Mouse (Mus musculus): ENCODE data around the gene Lmna. TPM values are rescaled to one million over a fixed set of nuclear protein-coding genes. Genes with fewer than 3 reads are reported as not detected.

Lmna gene
- polyA plus RNA-seq, 1 experiment from 2014 or later = 311 TPM

- H3K4me2 ChIP-seq = no peak overlapping the region
- H3K4me1 ChIP-seq = peaks cover 32% of the 10 kb centered on the region
- H3K9me3 ChIP-seq = no peaks in the 10 kb centered on the region
- no peak overlapping the region for H3K4me3 ChIP-seq
- 0 out of 2 replicates have a peak, but pooled peaks cover 3% of the 10 kb centered on the region for H3K36me3 ChIP-seq
- H3K27ac ChIP-seq = no peak overlapping the region
- H3K9ac ChIP-seq = no peak overlapping the region
- 69% methylated on average over 5 of the region's 5 CpGs for WGBS
- H3K27me3 ChIP-seq = no peaks in the 10 kb centered on the region
- no peak for ATAC-seq (ENCODE audit: insufficient number of reproducible peaks, insufficient read depth, low FRiP score, low TSS enrichment, low read depth)
These were observed 57.5 kb downstream of the Lmna start for GRCm38 (mm10) chr3:88452246-88452645.

DNA sequence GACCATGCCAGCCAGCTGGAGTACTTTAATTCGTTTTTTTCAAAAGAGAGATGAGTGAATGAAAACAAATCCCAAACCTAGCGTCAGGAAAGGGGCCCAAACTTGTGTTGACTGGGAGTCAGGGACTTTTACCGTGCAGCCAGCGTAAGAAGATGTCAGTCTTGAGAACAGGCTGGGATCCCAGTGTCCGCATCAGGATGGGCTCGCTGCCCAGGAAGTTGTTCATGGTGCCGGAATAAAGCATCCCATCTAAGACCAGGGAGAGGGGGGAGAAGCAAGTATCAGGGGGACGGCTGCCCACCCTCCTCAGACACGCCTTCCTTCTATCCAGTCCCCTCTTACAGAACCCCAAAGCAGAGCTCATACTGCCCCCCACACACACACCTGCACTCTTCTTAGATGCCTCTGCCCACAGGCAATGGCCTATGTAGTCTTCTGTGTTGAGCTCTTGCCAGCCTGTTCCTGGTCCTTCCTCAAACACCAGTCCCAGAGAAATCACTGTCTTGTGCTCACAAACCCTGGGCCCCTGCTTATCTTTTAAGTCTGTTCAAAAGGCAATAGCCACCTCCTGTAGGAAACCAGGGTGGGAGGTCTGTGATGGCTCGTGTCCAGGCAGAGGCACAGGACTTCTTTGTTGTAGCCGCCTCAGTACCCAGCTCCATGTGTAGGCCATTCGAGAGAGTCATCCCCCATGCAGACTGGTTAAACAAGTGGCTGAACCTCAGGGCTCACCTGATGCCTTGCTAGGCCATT, 59.2 kb downstream of the Lmna start:
- no peak for ATAC-seq (ENCODE audit: insufficient number of reproducible peaks, insufficient read depth, low FRiP score, low TSS enrichment, low read depth)
- Histone ChIP-seq H3K36me3 (0 out of 2 replicates have a peak, but pooled peaks cover 3% of the 10 kb centered on the region), H3K4me1 (peaks cover 29% of the 10 kb centered on the region), H3K27ac (0 out of 2 replicates have a peak overlapping the region, but pooled peaks have one; percentile 58), H3K27me3 (no peaks in the 10 kb centered on the region), H3K4me2 (no peak overlapping the region), H3K4me3 (no peak overlapping the region), H3K9ac (no peak overlapping the region), H3K9me3 (no peaks in the 10 kb centered on the region)
- WGBS = 76% methylated on average over 12 of the region's 12 CpGs

GRCm38 (mm10) chr3:88449395-88450023, 60.2 kb downstream of the Lmna start:
- H3K27me3 ChIP-seq = no peaks in the 10 kb centered on the region
- H3K4me3 ChIP-seq = peak overlapping the region; percentile 43
- peak overlapping the region; percentile 63 for H3K9ac ChIP-seq
- H3K27ac ChIP-seq = peak overlapping the region; percentile 58
- no peaks in the 10 kb centered on the region for H3K9me3 ChIP-seq
- WGBS = 6% methylated on average over 21 of the region's 21 CpGs
- ATAC-seq (ENCODE audit: insufficient number of reproducible peaks, insufficient read depth, low FRiP score, low TSS enrichment, low read depth) = peak; percentile 65
- H3K4me2 ChIP-seq = peak overlapping the region; percentile 62
- H3K4me1 ChIP-seq = peaks cover 19% of the 10 kb centered on the region
- 0 out of 2 replicates have a peak, but pooled peaks cover 3% of the 10 kb centered on the region for H3K36me3 ChIP-seq

DNA sequence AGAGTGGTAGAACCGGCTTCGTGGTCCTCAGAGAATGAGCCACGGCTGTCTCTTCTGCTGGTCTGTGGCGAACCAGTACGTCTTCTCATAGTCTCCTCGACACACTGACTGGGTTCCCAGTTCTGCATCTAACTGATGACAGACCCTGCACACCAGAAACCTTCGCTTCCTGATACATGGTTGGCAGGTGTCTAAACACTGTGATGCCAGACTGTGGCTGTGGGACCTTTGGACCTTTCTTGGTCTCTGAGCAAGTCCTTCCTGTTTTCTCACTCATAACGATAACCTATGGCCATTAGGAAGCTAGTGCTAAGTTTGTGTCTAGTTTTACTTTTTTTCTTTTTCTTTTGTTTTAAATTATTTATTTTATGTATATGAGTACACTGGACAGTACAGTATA, 61.3 kb downstream of the Lmna start:
- H3K4me2 ChIP-seq = no peak overlapping the region
- H3K9me3 ChIP-seq = no peaks in the 10 kb centered on the region
- H3K27me3 ChIP-seq = no peaks in the 10 kb centered on the region
- WGBS = 88% methylated on average over 8 of the region's 8 CpGs
- no peak overlapping the region for H3K9ac ChIP-seq
- peaks cover 3% of the 10 kb centered on the region; the same call in 1 of the 2 replicates for H3K36me3 ChIP-seq
- ATAC-seq (ENCODE audit: insufficient number of reproducible peaks, insufficient read depth, low FRiP score, low TSS enrichment, low read depth) = no peak
- H3K4me1 ChIP-seq = peaks cover 16% of the 10 kb centered on the region
- no peak overlapping the region for H3K27ac ChIP-seq
- no peak overlapping the region for H3K4me3 ChIP-seq

DNA sequence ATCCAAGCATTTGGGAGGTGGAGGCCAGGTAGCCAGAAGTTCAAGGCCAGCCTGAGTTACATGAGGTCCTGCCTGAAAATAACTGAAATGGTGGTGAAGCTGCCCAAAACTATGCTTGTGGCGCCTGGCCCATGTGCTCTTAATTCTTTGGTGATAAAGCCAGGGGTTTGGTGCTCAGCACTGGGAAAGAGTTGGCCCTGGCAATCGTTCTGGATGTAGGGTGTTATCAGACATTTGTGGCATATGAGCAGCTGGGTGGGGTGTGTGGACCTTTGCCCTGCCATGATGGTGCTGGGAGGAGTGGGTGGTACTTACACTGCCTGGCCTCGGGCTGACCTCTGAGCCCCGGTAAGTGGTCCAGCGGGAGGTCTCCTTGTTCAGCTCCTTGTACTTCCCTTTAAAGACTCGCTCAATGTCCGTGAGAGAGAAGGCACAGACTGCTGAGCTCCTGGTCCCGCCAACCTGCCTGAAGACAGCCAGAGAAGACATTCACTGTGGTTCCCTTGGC, 62.0 kb downstream of the Lmna start:
- WGBS = 61% methylated on average over 8 of the region's 8 CpGs
- H3K27me3 ChIP-seq = no peaks in the 10 kb centered on the region
- H3K9me3 ChIP-seq = no peaks in the 10 kb centered on the region
- H3K36me3 ChIP-seq = peaks cover 3% of the 10 kb centered on the region; the same call in 1 of the 2 replicates
- H3K27ac ChIP-seq = no peak overlapping the region
- H3K4me3 ChIP-seq = no peak overlapping the region
- ATAC-seq (ENCODE audit: insufficient number of reproducible peaks, insufficient read depth, low FRiP score, low TSS enrichment, low read depth) = no peak
- H3K4me2 ChIP-seq = no peak overlapping the region
- no peak overlapping the region for H3K9ac ChIP-seq
- peaks cover 16% of the 10 kb centered on the region for H3K4me1 ChIP-seq

DNA sequence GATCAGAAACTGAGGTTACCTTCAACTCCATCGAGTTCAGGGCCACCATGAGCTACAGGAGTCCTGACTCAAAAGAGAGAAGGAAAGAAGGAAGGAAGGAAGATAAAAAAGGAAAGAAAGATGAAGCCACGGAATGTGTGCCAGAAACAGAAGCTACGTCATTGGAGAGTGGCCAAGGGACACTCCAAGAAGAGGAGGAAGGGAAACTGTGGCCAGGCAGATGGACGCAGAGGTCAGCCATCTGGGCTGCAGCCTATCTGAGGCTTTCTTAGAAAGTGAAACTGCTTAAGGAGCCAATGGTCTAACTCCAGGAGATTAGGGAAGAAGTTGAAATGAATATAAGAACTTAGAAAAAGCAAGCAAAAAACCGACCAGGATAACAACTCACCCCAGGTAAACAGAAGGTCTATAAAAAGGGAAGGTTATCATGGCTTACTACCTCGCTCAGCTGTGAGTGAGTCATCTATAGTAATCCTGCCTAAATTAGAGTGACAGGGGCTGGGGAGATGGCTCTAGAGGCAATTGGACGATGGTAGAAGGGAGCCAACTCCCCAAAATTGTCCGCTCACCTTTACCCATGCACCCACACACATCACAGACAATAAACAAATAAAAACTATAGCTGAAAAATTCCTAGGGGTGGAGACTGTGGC, 63.2 kb downstream of the Lmna start:
- Histone ChIP-seq H3K4me2 (no peak overlapping the region), H3K4me3 (no peak overlapping the region), H3K36me3 (peaks cover 3% of the 10 kb centered on the region; the same call in 1 of the 2 replicates), H3K27me3 (no peaks in the 10 kb centered on the region), H3K9ac (no peak overlapping the region), H3K27ac (no peak overlapping the region), H3K9me3 (no peaks in the 10 kb centered on the region), H3K4me1 (peaks cover 13% of the 10 kb centered on the region)
- WGBS = 76% methylated on average over 8 of the region's 8 CpGs
- no peak for ATAC-seq (ENCODE audit: insufficient number of reproducible peaks, insufficient read depth, low FRiP score, low TSS enrichment, low read depth)

DNA sequence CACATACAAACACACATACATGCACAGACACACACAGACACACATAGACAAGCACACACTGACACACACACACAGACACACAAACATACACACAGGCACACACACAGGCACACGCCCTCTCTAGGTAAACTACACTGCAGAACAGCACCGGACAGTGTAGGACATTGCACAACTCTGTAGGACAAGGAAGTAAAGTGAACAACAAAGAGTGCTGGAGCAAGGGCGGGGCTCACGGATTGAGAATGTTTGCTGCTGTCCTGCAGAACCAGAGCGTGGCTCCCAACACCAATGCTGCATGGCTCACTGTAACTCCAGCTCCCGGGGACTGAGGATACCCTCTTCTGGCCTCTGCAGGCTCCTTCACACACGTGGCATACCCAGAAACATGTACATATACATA, 66.9 kb downstream of the Lmna start:
- 68% methylated on average over 7 of the region's 7 CpGs for WGBS
- H3K4me3 ChIP-seq = no peak overlapping the region

GRCm38 (mm10) chr3:88442488-88442887, 67.3 kb downstream of the Lmna start:
- H3K9me3 ChIP-seq = no peaks in the 10 kb centered on the region
- H3K27ac ChIP-seq = no peak overlapping the region
- no peak overlapping the region for H3K4me3 ChIP-seq
- no peak for ATAC-seq (ENCODE audit: insufficient number of reproducible peaks, insufficient read depth, low FRiP score, low TSS enrichment, low read depth)
- 86% methylated on average over 12 of the region's 12 CpGs for WGBS
- no peaks in the 10 kb centered on the region for H3K27me3 ChIP-seq
- H3K4me1 ChIP-seq = peaks cover 15% of the 10 kb centered on the region
- peaks cover 10% of the 10 kb centered on the region for H3K36me3 ChIP-seq
- H3K4me2 ChIP-seq = no peak overlapping the region
- no peak overlapping the region for H3K9ac ChIP-seq

More for the DNA sequence above, 66.9 kb downstream of the Lmna start:
- peaks cover 11% of the 10 kb centered on the region for H3K36me3 ChIP-seq
- H3K4me1 ChIP-seq = peaks cover 13% of the 10 kb centered on the region
- no peak overlapping the region for H3K27ac ChIP-seq
- no peaks in the 10 kb centered on the region for H3K27me3 ChIP-seq
- no peak for ATAC-seq (ENCODE audit: insufficient number of reproducible peaks, insufficient read depth, low FRiP score, low TSS enrichment, low read depth)
- H3K9ac ChIP-seq = no peak overlapping the region
- H3K9me3 ChIP-seq = no peaks in the 10 kb centered on the region
- H3K4me2 ChIP-seq = no peak overlapping the region

GRCm38 (mm10) chr3:88440500-88441381, 69.0 kb downstream of the Lmna start:
- no peak overlapping the region; the same call in 1 of the 2 replicates for H3K27ac ChIP-seq
- WGBS = 24% methylated on average over 27 of the region's 27 CpGs
- no peak for ATAC-seq (ENCODE audit: insufficient number of reproducible peaks, insufficient read depth, low FRiP score, low TSS enrichment, low read depth)
- H3K27me3 ChIP-seq = no peaks in the 10 kb centered on the region
- H3K4me1 ChIP-seq = peaks cover 25% of the 10 kb centered on the region
- H3K36me3 ChIP-seq = peaks cover 17% of the 10 kb centered on the region
- no peaks in the 10 kb centered on the region for H3K9me3 ChIP-seq
- peak overlapping the region; percentile 39 for H3K4me2 ChIP-seq
- 0 out of 2 replicates have a peak overlapping the region, but pooled peaks have one; percentile 27 for H3K9ac ChIP-seq
- no peak overlapping the region for H3K4me3 ChIP-seq

- Histone ChIP-seq H3K9me3 (no peaks in the 10 kb centered on the region), H3K9ac (no peak overlapping the region), H3K4me2 (no peak overlapping the region), H3K4me1 (peaks cover 29% of the 10 kb centered on the region), H3K36me3 (peaks cover 17% of the 10 kb centered on the region), H3K4me3 (no peak overlapping the region), H3K27ac (no peak overlapping the region), H3K27me3 (no peaks in the 10 kb centered on the region)
- ATAC-seq (ENCODE audit: insufficient number of reproducible peaks, insufficient read depth, low FRiP score, low TSS enrichment, low read depth) = no peak
- 62% methylated on average over 4 of the region's 4 CpGs for WGBS
These were observed 70.2 kb downstream of the Lmna start for GRCm38 (mm10) chr3:88439582-88439981.

DNA sequence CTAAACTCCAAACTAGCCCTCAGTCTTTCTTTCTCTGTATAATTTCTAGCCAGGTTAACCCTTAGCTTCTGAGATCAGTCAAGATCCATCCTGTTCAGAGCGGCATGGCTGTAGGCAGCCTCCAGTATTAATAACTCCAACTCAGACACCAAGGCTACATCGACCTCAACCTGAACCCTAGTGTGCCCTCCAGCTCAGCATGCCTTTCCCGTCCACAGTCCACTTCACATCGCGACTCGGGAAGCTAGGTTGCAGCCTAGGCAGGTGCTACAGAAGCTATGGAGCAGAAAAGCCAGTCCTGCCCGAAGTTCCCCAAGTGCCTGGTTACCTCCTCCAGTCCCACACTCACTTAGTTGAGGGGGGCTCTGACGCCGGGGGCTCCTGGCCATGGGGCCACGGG, 72.3 kb downstream of the Lmna start:
- Histone ChIP-seq H3K9ac (no peak overlapping the region), H3K4me3 (no peak overlapping the region), H3K27me3 (no peaks in the 10 kb centered on the region), H3K4me2 (peak overlapping the region; percentile 57), H3K36me3 (peaks cover 17% of the 10 kb centered on the region), H3K4me1 (peaks cover 29% of the 10 kb centered on the region), H3K27ac (no peak overlapping the region), H3K9me3 (no peaks in the 10 kb centered on the region)
- no peak for ATAC-seq (ENCODE audit: insufficient number of reproducible peaks, insufficient read depth, low FRiP score, low TSS enrichment, low read depth)
- WGBS = 73% methylated on average over 10 of the region's 10 CpGs

Measured in embryonic facial prominence, embryonic 13.5 days (tissue).